8 mouse cellular contexts compared by ENCODE assay signal in genomic region chr9:42471214-42471613, GRCm38 (mm10). TPM values are rescaled to one million over a fixed set of nuclear protein-coding genes. Genes with fewer than 3 reads are reported as not detected.
DNase-seq lines count a peak whose midpoint lies in the region; ATAC-seq and TF ChIP-seq lines count a peak whose summit lies in the region.

No protein-coding gene starts in this region.

- peak overlapping the region; percentile 74 for H3K9ac ChIP-seq in liver, embryonic 14.5 days (replicated peaks)

- intact Hi-C loops in gastrocnemius, postnatal 14 days (cut with DNase I; ENCODE audit: low total_unique reads) = no loop called here

- H3K36me3 ChIP-seq in liver, embryonic 14.5 days (replicated peaks; ENCODE audit: control insufficient read depth, insufficient read depth, low read depth) = no peaks in the 10 kb centered on the region

- 34% methylated on average over 4 of the region's 4 CpGs for WGBS in liver, embryonic 14.5 days (ENCODE audit: insufficient replicate concordance)

- peak; percentile 61 for DNase-seq in urinary bladder, postnatal 14 days (ENCODE audit: low spot score)
- no peak for DNase-seq in urinary bladder, adult 2 months (ENCODE audit: low spot score)
- peak; percentile 42 for DNase-seq in gastrocnemius, postnatal 14 days
- DNase-seq in induced T-regulatory cell, adult 2 months (ENCODE audit: low read depth) = peak; percentile 74
- peak; percentile 51 to 65 (median 56) for DNase-seq in liver, embryonic 14.5 days (ENCODE audit: low read depth in 3 of 3, low spot score in 3 of 3)
- peak; percentile 71 for DNase-seq in naive thymus-derived CD4-positive, alpha-beta T cell, adult 2 months (ENCODE audit: low read depth)
- no peak for DNase-seq in layer of hippocampus, adult 9-10 months (ENCODE audit: low spot score)

- TF ChIP-seq EP300 in liver, embryonic 14.5 days (IDR thresholded peaks at IDR 0.05; ENCODE audit: low read depth) = no peak

- H3K9me3 ChIP-seq in liver, embryonic 14.5 days (ENCODE audit: control insufficient read depth, low read length) = no peaks in the 10 kb centered on the region

- TF ChIP-seq CTCF in liver, embryonic 14.5 days (IDR thresholded peaks at IDR 0.05; ENCODE audit: low read depth) = no peak

- H3K27ac ChIP-seq in brown adipose tissue, adult 24 weeks (replicated peaks; ENCODE audit: low read depth, low read length) = peak overlapping the region; percentile 36; the same call in 1 of the 2 replicates
- peak overlapping the region; percentile 84 for H3K27ac ChIP-seq in liver, embryonic 14.5 days

- H3K4me1 ChIP-seq in brown adipose tissue, adult 24 weeks (ENCODE audit: control insufficient read depth, insufficient read depth, insufficient read length, low read length) = peaks cover 4% of the 10 kb centered on the region; the same call in 1 of the 2 replicates
- H3K4me1 ChIP-seq in liver, embryonic 14.5 days (replicated peaks; ENCODE audit: control insufficient read depth in 2 of 2, insufficient read depth in 2 of 2, low read length in 1 of 2) = peaks cover 21 to 29% of the 10 kb centered on the region in 2 experiments

- peak overlapping the region; percentile 88 for H3K4me3 ChIP-seq in brown adipose tissue, adult 24 weeks (ENCODE audit: insufficient read depth, low read depth, low read length)
- peak overlapping the region; percentile 69 to 89 for H3K4me3 ChIP-seq in liver, embryonic 14.5 days (ENCODE audit: insufficient read depth in 1 of 2, low read depth in 2 of 2, low read length in 2 of 2)

- ATAC-seq in liver, embryonic 14.5 days (ENCODE audit: insufficient read depth) = peak; percentile 67

- H3K27me3 ChIP-seq in liver, embryonic 14.5 days (ENCODE audit: control insufficient read depth, insufficient read depth, low read length) = no peaks in the 10 kb centered on the region

- H3K4me2 ChIP-seq in liver, embryonic 14.5 days (ENCODE audit: low read depth) = peak overlapping the region; percentile 85

RNA-seq across cellular contexts. Expression of gene Tbcel, which starts 36.4 kb away (rescaled TPM):
- polyA plus RNA-seq in urinary bladder, adult 2 months (2012; rRNA removed) = 19.9 and 22.6 TPM in 2 replicates
- 7.1 and 9.4 TPM in 2 replicates for polyA plus RNA-seq in brown adipose tissue, adult 24 weeks (2012; ENCODE audit: insufficient read depth, insufficient read length, missing spikeins)
- total RNA-seq in gastrocnemius, postnatal 14 days (2021) = 10 to 100 TPM; 19.5 to 25.0 TPM
- 16.7 and 19.7 TPM in 2 replicates for polyA plus RNA-seq in liver, embryonic 14.5 days (2012; rRNA removed)
- 11.3 and 12.1 TPM in 2 replicates for polyA plus RNA-seq in liver, embryonic 14.5 days (2014; fragmentation: Nextera tagmentation; extraction: Ambion mirVana)

Comparison
In these comparisons a context has a peak if more than half of its experiments do, and no peak if none do; other contexts are left out.
1. DNase-seq: peak in urinary bladder, postnatal 14 days (single experiment), gastrocnemius, postnatal 14 days (single experiment), induced T-regulatory cell, adult 2 months (single experiment), liver, embryonic 14.5 days (3 of 3) and naive thymus-derived CD4-positive, alpha-beta T cell, adult 2 months (single experiment); none in urinary bladder, adult 2 months (single experiment) and layer of hippocampus, adult 9-10 months (single experiment).